Mouse (Mus musculus) megakaryocyte, adult 5-6 weeks (primary cell): Measurements from ENCODE around the gene Tspyl4. TPM values are rescaled to one million over a fixed set of nuclear protein-coding genes. Genes with fewer than 3 reads are reported as not detected.

ENCODE experiments used
- ATAC-seq: 2 replicates; pipeline ENCODE4 v1.8.0; 2016; ENCODE audit warnings: mild to moderate bottlenecking, inconsistent platforms; ENCODE audit not compliant: poor library complexity, severe bottlenecking
- total RNA-seq, 2 experiments: library from RNA; stranded (forward) in 1 of 2; stranded (reverse) in 1 of 2; fragments of 153-499, 151-499 nt in 1 of 2; fragments of 221-1000, 200-1000 nt in 1 of 2; gene quantifications; 2 replicates each; pipeline versions ENCODE4 v1.2.3 to v1.2.4; 2015 to 2017

The Tspyl4 gene
- total RNA-seq, 2 experiments from 2014 or later = 1.4 to 1.6 TPM

DNA sequence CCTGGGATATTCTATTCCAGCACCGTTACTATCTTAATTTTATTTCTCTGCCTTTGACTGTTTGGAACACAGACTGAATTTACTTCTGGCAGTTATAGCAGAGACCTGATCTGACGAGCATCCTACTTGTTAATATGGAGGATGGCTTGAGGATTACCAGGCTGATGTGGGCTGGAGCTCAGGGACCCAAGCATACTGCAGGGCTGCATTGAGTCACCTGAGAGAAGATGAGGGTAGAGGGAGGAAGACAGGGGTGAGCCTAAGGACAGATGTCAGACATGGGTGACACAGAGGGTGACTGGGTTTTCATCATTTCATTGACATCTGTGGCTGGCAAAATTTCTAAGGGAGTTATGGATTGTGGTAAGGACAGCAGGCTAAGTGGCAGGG, 20.0 kb downstream of the Tspyl4 start:
- ATAC-seq = no peak

DNA sequence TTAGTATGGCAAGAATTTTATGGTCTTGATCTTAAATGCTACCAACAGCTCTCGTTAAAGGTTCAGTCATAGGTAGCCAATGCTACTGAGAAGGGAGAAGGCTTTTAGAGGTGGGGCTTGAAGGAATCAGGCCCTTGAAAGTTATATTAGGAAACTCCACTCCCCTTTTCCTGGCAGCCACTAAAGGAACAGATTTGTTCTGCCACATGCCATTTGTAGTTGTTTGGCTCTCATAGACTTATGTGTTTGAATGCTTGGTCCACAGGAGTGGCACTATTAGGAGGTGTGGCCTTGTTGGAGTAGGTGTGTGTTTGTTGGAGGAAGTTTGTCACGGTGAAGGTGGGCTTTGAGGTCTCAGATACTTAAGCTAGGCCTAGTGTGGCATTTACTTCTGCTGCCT, 23.6 kb downstream of the Tspyl4 start:
- no peak for ATAC-seq

DNA sequence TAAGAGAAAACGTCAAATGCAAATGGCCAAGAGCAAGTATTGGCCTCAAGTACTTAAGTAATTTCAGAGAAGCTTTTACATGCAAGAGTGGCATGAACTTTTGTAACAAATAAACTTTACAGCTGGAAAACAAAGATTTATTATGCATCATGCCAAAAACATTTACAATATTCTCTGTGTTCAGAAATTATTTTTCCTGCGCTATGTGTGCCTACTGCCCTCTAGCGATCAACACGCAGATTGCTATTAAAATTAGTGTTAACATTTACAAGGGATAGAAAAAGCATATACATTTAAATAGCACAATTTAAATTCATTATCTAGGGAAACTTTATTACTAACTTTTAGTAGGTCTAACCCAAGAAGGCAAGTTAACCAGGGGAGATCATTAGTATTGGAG, 29.5 kb downstream of the Tspyl4 start:
- ATAC-seq = peak; percentile 63

DNA sequence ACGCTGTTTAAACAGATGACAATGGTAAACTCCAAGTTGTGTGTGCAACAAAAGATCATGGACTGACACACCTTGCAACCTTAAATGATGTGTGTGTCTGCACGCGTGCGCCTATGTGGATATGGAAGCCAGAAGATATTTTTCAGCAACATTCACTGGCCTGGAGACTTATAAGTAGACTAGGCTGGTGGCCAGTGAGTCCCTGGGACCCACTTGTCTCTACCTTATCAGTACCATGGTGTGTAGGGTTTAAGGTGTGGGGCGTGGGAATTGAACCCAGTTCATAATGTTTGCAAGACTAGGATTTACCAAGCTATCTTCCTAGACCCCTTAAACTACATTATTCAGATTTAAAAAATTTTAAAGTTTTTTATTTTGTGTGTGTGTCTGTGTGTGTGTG, 29.9 kb downstream of the Tspyl4 start:
- no peak for ATAC-seq

DNA sequence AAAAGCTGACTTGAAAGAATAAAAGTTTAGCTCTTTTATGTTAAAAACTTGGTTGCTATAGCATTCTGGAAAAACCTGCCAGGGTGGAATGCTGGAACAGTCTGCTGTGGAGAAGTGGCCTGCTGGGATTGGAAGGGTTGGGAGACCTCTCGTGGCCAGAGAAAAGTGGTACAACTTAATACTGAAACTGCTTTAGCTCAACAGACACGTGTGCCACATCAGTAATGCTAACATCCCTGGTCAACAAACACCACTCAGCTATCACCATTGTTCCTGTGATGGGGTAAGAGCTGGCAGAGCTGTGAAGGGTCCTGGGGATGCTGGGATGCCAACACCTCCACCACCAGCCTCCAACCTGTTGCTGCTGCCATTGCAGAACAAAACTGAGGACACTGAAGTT, 31.1 kb downstream of the Tspyl4 start:
- peak; percentile 57 for ATAC-seq

DNA sequence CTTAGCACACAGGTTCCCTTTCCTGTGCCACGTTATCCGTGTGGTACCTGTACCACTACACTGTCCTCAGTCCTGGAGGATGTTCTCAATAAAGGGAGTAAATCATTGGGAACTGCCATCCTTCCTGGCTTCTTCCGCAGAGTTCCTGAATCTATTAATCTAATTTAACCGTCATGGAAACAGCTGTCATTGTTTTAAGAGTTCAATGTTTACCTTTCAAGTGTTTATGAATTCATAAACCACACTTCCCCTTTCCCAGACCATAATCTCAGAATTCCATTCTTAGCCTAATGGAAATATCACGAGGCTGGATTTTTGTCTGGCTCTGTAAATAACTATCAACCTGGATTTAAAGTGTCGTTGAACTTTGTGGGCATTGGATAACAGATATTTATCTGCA, 43.8 kb downstream of the Tspyl4 start:
- no peak for ATAC-seq

DNA sequence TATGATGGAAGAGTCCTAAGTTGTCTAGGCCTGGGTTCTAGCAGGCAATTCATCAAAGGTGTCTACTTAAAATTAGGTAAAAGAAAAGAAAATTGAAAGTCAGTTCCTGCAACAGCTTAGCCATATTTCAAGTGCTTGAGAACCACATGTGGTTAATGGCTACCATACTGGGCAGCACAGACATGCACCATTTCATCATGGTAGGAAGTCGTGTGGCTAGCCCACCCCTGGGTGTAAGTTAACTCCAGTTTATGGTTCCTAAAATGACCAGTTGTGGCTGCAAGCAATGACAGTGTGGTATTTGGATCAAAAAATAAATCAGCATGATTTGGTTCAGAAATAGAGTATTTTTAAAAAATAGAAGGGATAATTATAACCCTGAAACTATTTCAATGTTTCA, 44.6 kb downstream of the Tspyl4 start:
- peak; percentile 66 for ATAC-seq

Other genes with a start within 250 kb of the Tspyl4 start
- not detected in 2 replicates for gene Calhm5, start 200.9 kb upstream of the Tspyl4 start, total RNA-seq (2015)
- gene Calhm5, start 200.9 kb upstream of the Tspyl4 start, total RNA-seq (2017) = not detected in 2 replicates
- gene Calhm6, start 169.5 kb upstream of the Tspyl4 start, total RNA-seq (2015) = 3.9 and 9.1 TPM in 2 replicates
- gene Calhm6, start 169.5 kb upstream of the Tspyl4 start, total RNA-seq (2017) = 3.0 and 4.7 TPM in 2 replicates
- 21.7 and 26.5 TPM in 2 replicates for gene Dse, start 89.7 kb upstream of the Tspyl4 start, total RNA-seq (2015)
- gene Dse, start 89.7 kb upstream of the Tspyl4 start, total RNA-seq (2017) = 28.5 and 32.6 TPM in 2 replicates
- 46.6 and 50.1 TPM in 2 replicates for gene Tspyl1, start 15.3 kb upstream of the Tspyl4 start, total RNA-seq (2015)
- 52.3 and 60.5 TPM in 2 replicates for gene Tspyl1, start 15.3 kb upstream of the Tspyl4 start, total RNA-seq (2017)
- gene Col10a1, start 92.5 kb downstream of the Tspyl4 start, total RNA-seq (2015) = not detected in 2 replicates
- gene Col10a1, start 92.5 kb downstream of the Tspyl4 start, total RNA-seq (2017) = not detected in 2 replicates
- gene Nt5dc1, start 121.1 kb downstream of the Tspyl4 start, total RNA-seq (2015) = 27.8 and 33.6 TPM in 2 replicates
- 27.0 and 31.8 TPM in 2 replicates for gene Nt5dc1, start 121.1 kb downstream of the Tspyl4 start, total RNA-seq (2017)
- not detected in 2 replicates for gene Frk, start 186.0 kb downstream of the Tspyl4 start, total RNA-seq (2015)
- gene Frk, start 186.0 kb downstream of the Tspyl4 start, total RNA-seq (2017) = not detected in 2 replicates